Mouse (Mus musculus): Measurements from ENCODE around the gene Erfe.

DNA sequence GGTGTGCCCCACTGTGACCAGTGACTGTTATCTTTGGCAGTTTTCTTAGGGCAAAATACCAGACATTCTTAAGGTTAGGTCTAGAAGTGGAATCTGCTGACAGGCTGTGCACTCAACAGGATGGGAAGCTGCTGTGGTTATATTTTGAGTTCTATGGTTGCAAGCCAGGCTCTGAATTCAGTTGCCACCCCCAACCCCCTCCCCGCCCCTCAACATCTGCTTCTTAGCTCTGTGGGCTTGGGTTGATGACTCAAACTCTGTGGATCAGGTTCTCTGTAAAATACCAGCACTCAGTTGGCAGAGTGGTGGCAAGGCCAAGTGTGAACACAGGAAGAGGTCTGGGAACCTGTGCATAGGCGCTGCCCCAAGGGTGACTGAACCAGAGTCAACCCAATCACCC, 14.0 kb upstream of the Erfe start:
- TF ChIP-seq CTCF (IDR thresholded peaks at IDR 0.05; ENCODE audit: control insufficient read depth, insufficient read depth, insufficient read length) (no peak), USF1 (IDR thresholded peaks at IDR 0.05; ENCODE audit: low read depth) (no peak)
